Mouse (Mus musculus) heart, postnatal 0 days (tissue): ENCODE data around the gene Rbm15.

Experiments used
- CTCF ChIP-seq: IDR thresholded peaks from 2 replicates; pipeline ENCODE4 v1.5.1; 2016; ENCODE audit warnings: antibody characterized with exemption, control low read depth, low read depth
- EP300 ChIP-seq: IDR thresholded peaks from 2 replicates; pipeline ENCODE4 v1.6.1; 2016; ENCODE audit warnings: antibody characterized with exemption, low read depth

- TF ChIP-seq EP300: no peak
- no peak for TF ChIP-seq CTCF
Measured at GRCm38 (mm10) chr3:107369156-107369555, 35.7 kb upstream of the Rbm15 start.
